Mouse (Mus musculus) midbrain, embryonic 11.5 days (tissue): ENCODE results near the gene Zfp605. TPM values are rescaled to one million over a fixed set of nuclear protein-coding genes. Genes with fewer than 3 reads are reported as not detected.
A peak's percentile ranks its signal among the peaks of the same experiment; 100 is the strongest.
"Not testable (repeated sequence)": the region's sequence is repeated elsewhere in the genome, so short reads cannot be mapped to it uniquely, and the experiment has no call there.

Experiments
- ATAC-seq: fragments of 200-750 bp; cut with Nextera tagmentation; 2 replicates; pipeline ENCODE4 v1.8.0; 2017; ENCODE audit warnings: moderate TSS enrichment, moderate library complexity; ENCODE audit not compliant: low FRiP score
- DNase-seq: peaks from one replicate; pipeline ENCODE4 v3.0.0; 2015; ENCODE audit warnings: low spot score; ENCODE audit errors: missing footprints
- H3K27ac ChIP-seq: fragments of 300-500 bp; sonication (generic); 2 replicates; pipeline ENCODE4 v1.5.1; 2014; ENCODE audit warnings: low read depth, low read length
- H3K27me3 ChIP-seq: fragments of 300-500 bp; sonication (generic); 2 replicates; pipeline ENCODE4 v1.6.1; 2014; ENCODE audit warnings: mild to moderate bottlenecking, low read length, moderate library complexity, mixed read lengths; ENCODE audit not compliant: control insufficient read depth, insufficient read depth
- H3K36me3 ChIP-seq: fragments of 300-500 bp; sonication (generic); 2 replicates; pipeline ENCODE4 v1.6.1; 2014; ENCODE audit warnings: mild to moderate bottlenecking, low read length, moderate library complexity, mixed read lengths; ENCODE audit not compliant: control insufficient read depth, insufficient read depth
- H3K4me1 ChIP-seq: fragments of 300-500 bp; sonication (generic); 2 replicates; pipeline ENCODE4 v1.6.1; 2014; ENCODE audit warnings: low read length; ENCODE audit not compliant: control insufficient read depth, insufficient read depth
- H3K4me2 ChIP-seq: fragments of 300-500 bp; sonication (generic); 2 replicates; pipeline ENCODE4 v1.6.1; 2014; ENCODE audit warnings: mild to moderate bottlenecking, moderate library complexity
- H3K4me3 ChIP-seq: fragments of 300-500 bp; sonication (generic); 2 replicates; pipeline ENCODE4 v1.5.1; 2014; ENCODE audit warnings: low read depth, low read length
- H3K9ac ChIP-seq: fragments of 300-500 bp; sonication (generic); 2 replicates; pipeline ENCODE4 v1.6.1; 2014; ENCODE audit warnings: low read length
- H3K9me3 ChIP-seq: fragments of 300-500 bp; sonication (generic); 2 replicates; pipeline ENCODE4 v1.6.1; 2016; ENCODE audit warnings: low read length; ENCODE audit not compliant: control insufficient read depth
- WGBS: fragments of 180-500 bp; shearing (Covaris S2); extraction: QIAGEN DNeasy Blood & Tissue Kit; methylation state at CpG from one replicate; pipeline ENCODE4 v1.1.7; 2014; 5-methylcytosine and 5-hydroxymethylcytosine counted together
- polyA plus RNA-seq: library from polyadenylated mRNA; unstranded; fragments of >200 nt; fragmentation: Nextera tagmentation; extraction: Ambion mirVana; gene quantifications from 2 replicates; pipeline ENCODE4 v1.2.1, GENCODE M21; 2014

The Zfp605 gene
- 5.8 and 6.4 TPM in 2 replicates for polyA plus RNA-seq

DNA sequence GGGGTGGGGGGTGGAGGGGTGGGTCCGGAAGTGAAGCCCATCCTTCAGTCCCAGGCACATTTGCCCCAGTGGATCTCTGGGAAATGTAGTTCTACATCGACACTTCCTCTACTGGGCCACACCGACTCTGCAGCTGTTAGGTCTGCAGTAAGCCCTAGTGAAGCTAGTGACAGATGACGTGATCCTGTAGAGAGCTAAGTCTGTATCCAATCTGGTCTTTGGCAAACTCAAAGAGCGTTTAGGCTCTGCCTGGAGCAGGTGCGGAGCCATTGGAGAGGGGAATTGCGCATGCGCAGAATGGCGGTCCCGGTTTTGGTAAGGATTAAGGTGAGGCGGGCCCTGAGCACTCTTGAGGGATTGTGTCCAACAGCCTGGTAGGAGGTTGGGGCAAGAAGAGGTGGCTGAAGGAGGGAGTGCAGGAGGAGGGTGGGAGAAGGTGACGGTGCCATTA lies at the start of gene Zfp605:
Zfp605 (plus strand) TSS at position 102 of the 451 bp plus-strand sequence.
- no peaks in the 10 kb centered on the region for H3K27me3 ChIP-seq
- peak within 1 kb of the TSS; percentile 69 for H3K4me2 ChIP-seq
- WGBS = 0% methylated on average over 12 of the region's 12 CpGs
- no peaks in the 10 kb centered on the region for H3K9me3 ChIP-seq
- H3K9ac ChIP-seq = peak within 1 kb of the TSS; percentile 71
- H3K4me1 ChIP-seq = peaks cover 7% of the 10 kb centered on the region; the same call in 1 of the 2 replicates
- H3K27ac ChIP-seq = peak within 1 kb of the TSS; percentile 80
- peak within 1 kb of the TSS; percentile 61 for H3K4me3 ChIP-seq
- DNase-seq (peak; percentile 99), ATAC-seq (peak; percentile 67)
- H3K36me3 ChIP-seq = peaks cover 4% of the 10 kb centered on the region; the same call in 1 of the 2 replicates

DNA sequence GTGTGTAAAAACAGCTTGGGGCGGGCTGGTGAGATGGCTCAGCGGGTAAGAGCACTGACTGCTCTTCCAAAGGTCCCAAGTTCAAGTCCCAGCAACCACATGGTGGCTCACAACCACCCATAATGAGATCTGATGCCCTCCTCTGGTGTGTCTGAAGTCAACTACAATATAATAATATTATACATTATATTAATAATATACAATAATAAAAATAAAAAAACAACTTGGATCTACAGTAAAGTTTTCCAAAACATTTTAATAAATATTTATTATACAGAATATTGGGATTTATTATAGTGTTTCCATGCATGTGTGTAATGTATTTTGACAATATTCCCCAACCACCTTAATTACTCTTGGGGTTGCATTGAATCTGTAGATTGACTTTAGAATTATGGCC lies 37.5 kb upstream of the Zfp605 start, which contains the start of gene Gm17655:
Gm17655 (minus strand) TSS at position 101 of the 400 bp plus-strand sequence.
- not testable (repeated sequence) for ATAC-seq, H3K36me3 ChIP-seq, H3K4me2 ChIP-seq, H3K9ac ChIP-seq, H3K27me3 ChIP-seq, H3K4me1 ChIP-seq, H3K27ac ChIP-seq, DNase-seq, H3K4me3 ChIP-seq
- H3K9me3 ChIP-seq = peaks cover 20% of the 10 kb centered on the region
- WGBS = 89% methylated on average over 2 of the region's 2 CpGs

DNA sequence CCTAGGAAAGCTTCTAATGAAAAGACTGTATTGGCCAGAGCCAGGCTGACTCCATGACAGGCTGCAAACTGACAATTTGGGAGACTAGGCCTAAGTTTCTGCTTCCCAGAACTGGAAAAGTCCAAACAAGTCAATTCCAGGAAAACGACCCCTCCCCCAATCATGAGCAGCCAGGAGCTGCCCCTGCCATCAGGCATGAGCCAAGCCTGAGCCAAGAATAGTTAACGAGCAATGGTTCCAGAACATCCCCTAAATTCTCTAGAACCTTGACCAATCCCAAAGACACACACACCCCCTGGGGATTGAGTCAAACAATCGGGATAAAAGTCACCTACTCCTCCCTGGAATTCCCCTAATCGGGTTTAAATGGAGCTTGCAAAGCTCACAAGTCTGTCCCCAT lies 26.9 kb upstream of the Zfp605 start:
- Histone ChIP-seq H3K4me1 (no peaks in the 10 kb centered on the region), H3K27me3 (no peaks in the 10 kb centered on the region), H3K4me3 (no peak overlapping the region), H3K27ac (no peak overlapping the region), H3K9me3 (peaks cover 8% of the 10 kb centered on the region; the same call in 1 of the 2 replicates), H3K36me3 (no peaks in the 10 kb centered on the region), H3K4me2 (no peak overlapping the region), H3K9ac (no peak overlapping the region)
- ATAC-seq = no peak
- DNase-seq = peak; percentile 64
- WGBS = 88% methylated on average over 4 of the region's 4 CpGs

DNA sequence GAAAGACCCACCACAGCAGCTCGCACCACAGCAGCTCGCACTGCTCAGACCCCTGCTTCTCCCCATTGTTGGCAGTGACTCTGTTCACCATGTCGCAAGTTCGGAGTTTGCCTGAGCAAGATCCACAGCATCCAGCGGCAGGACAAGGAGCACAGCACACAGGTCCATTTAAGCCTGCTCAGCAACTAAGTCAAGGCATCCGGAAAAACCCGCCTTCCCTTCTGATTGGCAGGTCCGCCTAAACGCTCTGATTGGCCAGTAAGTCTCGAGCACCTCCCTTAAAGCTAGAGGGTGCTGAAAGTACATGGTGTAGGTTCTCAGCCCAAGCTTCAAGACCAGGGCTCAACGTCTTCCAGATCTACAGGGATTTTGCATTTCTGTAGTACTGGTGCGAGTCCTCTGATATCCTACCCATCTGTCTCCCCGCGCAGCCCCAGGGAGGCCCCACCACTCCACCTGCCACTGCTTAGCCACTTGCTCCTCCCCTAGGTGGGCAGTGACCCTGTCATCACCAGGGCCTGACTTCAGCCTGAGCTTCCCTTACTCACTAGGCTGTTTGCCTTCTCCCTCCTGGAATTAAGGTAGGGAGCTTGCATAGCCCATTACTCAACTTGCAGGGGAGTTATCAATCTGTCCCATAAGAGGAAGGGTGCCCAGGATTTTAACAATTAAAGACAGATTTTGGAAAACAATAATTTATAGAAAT lies 23.6 kb upstream of the Zfp605 start:
- Histone ChIP-seq H3K4me2 (no peak overlapping the region), H3K27ac (no peak overlapping the region), H3K36me3 (no peaks in the 10 kb centered on the region), H3K4me1 (no peaks in the 10 kb centered on the region), H3K4me3 (no peak overlapping the region), H3K27me3 (no peaks in the 10 kb centered on the region), H3K9ac (no peak overlapping the region), H3K9me3 (no peaks in the 10 kb centered on the region)
- peak; percentile 35 for DNase-seq
- WGBS = 38% methylated on average over 14 of the region's 14 CpGs
- ATAC-seq = no peak

DNA sequence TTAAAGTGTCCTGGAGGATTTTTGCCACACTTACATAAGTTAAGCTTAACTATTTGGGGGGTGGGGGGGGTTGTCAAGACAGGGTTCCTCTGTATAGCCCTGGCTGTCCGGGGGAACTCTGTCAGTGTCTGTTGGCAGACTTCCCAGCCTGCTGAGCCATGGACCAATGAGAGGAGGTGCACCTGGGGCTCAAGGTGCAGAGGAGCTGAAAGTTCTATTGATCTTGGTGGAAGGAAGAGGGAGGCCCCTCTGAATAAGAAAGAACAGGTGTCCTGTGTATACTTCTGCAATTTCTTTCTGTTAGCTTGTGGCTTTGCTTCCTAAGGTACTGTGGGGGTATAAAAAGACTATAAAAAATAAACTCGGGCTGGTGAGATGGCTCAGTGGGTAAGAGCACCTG lies 18.3 kb upstream of the Zfp605 start:
- Histone ChIP-seq H3K27me3 (no peaks in the 10 kb centered on the region), H3K4me2 (no peak overlapping the region), H3K4me1 (peaks cover 2% of the 10 kb centered on the region; the same call in 1 of the 2 replicates), H3K9ac (no peak overlapping the region), H3K36me3 (no peaks in the 10 kb centered on the region), H3K9me3 (no peaks in the 10 kb centered on the region), H3K27ac (no peak overlapping the region), H3K4me3 (no peak overlapping the region)
- ATAC-seq (no peak), DNase-seq (no peak)
- 66% methylated on average over 2 of the region's 2 CpGs for WGBS

DNA sequence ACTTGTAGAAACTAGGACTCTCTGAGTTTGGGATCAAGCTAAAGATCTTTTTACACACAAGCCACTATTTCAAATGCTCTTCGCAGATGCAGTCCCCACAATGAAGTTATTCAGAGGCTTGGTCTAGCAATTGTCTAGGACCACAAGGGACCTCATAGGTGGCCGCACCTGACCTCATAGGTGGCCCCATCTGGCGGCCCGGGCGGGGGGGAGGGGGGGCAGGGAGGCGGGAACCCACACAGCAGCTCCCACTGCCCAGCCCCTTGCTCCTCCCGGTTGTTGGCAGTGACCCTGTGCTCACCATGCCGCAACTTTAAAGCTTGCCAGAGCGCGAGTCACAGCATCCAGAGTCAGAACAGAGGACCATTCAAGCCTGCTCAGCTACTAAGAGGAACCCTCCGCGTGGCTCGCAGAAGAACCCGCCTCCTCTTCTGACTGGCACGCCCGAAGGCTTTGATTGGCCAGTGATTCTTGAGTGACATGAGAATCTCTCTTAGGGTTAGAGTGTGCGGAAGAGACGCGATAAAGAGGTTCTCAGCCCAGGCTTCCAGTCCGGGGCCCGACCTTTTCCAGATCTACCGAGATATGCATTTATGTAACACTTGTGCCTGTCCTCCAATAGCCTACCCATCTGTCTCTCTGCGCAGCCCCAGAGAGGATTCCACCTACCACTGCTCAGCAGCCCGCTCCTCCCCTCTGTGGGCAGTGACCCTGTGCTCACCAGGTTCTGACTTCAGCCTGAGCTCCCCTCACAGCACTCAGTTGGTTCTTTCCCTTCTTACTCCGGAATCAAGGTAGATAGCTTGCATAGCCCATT lies 15.7 kb upstream of the Zfp605 start, which contains the start of gene Gm35315:
Gm35315 (minus strand) TSS at position 391 of the 817 bp plus-strand sequence.
- no peak within 1 kb of the TSS; the same call in 1 of the 2 replicates for H3K27ac ChIP-seq
- WGBS = 1% methylated on average over 25 of the region's 25 CpGs
- peak within 1 kb of the TSS; percentile 74 for H3K4me2 ChIP-seq
- H3K4me3 ChIP-seq = peak within 1 kb of the TSS; percentile 50
- H3K36me3 ChIP-seq = no peaks in the 10 kb centered on the region
- H3K9ac ChIP-seq = peak within 1 kb of the TSS; percentile 67
- H3K27me3 ChIP-seq = no peaks in the 10 kb centered on the region
- ATAC-seq (peak; percentile 98), DNase-seq (peak; percentile 97)
- no peaks in the 10 kb centered on the region for H3K9me3 ChIP-seq
- H3K4me1 ChIP-seq = peaks cover 2% of the 10 kb centered on the region; the same call in 1 of the 2 replicates

DNA sequence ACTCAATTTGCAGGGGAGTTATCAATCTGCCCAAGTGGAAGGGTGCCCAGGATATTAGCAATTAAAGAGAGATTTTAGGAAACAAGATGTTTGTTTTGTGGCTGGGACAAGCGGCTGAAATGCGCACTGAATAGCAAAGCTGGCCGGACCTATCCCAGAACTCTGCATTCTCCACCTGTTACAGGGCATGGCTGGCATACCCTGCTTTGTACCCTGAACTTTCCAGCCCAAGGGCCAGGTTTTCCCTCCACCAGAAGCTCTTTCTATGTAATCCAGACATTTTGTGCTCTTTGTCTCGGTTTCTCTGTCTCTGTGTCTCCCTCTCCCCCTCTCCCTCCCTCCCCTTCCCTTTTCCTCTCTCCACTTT lies 15.1 kb upstream of the Zfp605 start:
- no peaks in the 10 kb centered on the region for H3K27me3 ChIP-seq
- peak; percentile 29 for ATAC-seq
- H3K4me1 ChIP-seq = peaks cover 2% of the 10 kb centered on the region; the same call in 1 of the 2 replicates
- no peak overlapping the region for H3K27ac ChIP-seq
- H3K4me3 ChIP-seq = peak overlapping the region; percentile 50
- DNase-seq = peak; percentile 92
- H3K4me2 ChIP-seq = peak overlapping the region; percentile 74
- no peaks in the 10 kb centered on the region for H3K36me3 ChIP-seq
- no peaks in the 10 kb centered on the region for H3K9me3 ChIP-seq
- 1% methylated on average over 4 of the region's 4 CpGs for WGBS
- peak overlapping the region; percentile 67 for H3K9ac ChIP-seq

DNA sequence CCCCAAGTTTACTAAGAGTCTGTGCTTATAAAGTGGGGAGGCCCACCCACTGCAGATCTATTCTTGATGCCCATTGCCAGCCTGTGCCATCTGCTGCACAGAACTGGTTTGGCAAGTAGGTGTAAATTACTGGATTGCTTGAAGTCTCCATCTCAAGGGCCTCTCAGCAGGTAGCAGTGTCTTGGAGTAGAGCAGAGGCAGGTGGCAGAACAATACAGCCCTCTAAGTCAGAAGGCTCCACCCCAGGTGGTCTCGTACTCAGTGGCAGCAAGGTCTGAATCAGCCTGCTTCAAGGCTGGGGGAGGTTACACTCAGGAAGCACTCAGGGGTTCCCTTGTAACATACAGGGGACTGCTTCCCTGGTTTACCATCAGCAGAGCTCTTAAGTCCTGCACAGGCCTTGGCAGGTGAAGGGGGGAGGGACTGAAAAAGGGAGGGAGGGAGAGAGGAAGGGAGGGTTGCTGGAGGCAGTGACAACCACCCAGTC lies 10.9 kb upstream of the Zfp605 start:
- no peak for ATAC-seq
- 23% methylated on average over 1 of the region's 1 CpGs for WGBS
- H3K9ac ChIP-seq = no peak overlapping the region
- no peak overlapping the region for H3K27ac ChIP-seq
- H3K27me3 ChIP-seq = peaks cover 5% of the 10 kb centered on the region; the same call in 1 of the 2 replicates
- H3K4me2 ChIP-seq = no peak overlapping the region
- DNase-seq = no peak
- H3K9me3 ChIP-seq = no peaks in the 10 kb centered on the region
- H3K36me3 ChIP-seq = peaks cover 12% of the 10 kb centered on the region; the same call in 1 of the 2 replicates
- peaks cover 16% of the 10 kb centered on the region for H3K4me1 ChIP-seq
- H3K4me3 ChIP-seq = no peak overlapping the region
